Mouse (Mus musculus) G1E (cell line): ENCODE data around the gene Unc93b1.

Experiments
- CTCF ChIP-seq: IDR thresholded peaks from 2 replicates; pipeline ENCODE4 v1.5.1; 2012; ENCODE audit warnings: low read depth, low read length, inconsistent platforms, mixed read lengths
- GATA1 ChIP-seq: IDR thresholded peaks from 2 replicates; pipeline ENCODE4 v1.6.1; 2012; ENCODE audit warnings: borderline replicate concordance, low read length, inconsistent platforms, mixed read lengths
- POLR2AphosphoS5 ChIP-seq: IDR thresholded peaks from 2 replicates; pipeline ENCODE4 v1.6.1; 2012; ENCODE audit warnings: low read depth, low read length, inconsistent platforms; ENCODE audit not compliant: insufficient replicate concordance
- TAL1 ChIP-seq: conservative IDR thresholded peaks from 2 replicates; pipeline ENCODE4 v1.6.1; 2012; ENCODE audit warnings: low read depth, low read length, inconsistent platforms, mixed read lengths

DNA sequence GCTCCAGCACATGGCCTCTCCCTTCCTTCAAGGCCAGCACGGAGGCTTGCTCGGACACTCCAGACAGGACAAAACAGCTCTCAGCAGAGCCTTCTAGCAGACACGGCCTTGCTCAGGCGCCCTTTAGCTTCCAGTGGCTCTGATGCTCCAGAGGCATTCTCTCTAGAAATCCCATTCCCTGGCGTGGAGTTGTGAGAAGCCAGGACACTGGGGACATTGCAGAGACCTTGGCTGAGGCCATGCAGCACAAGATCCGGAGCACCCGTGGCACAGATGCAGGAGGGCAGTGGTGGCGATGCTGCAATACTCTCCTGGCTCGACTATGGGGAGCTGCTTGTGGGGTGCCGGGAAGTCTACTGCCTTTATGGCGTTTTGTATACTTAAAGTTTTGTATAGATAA, 18.3 kb upstream of the Unc93b1 start:
- no peak for TF ChIP-seq CTCF
- no peak for TF ChIP-seq TAL1
- no peak for TF ChIP-seq GATA1
- TF ChIP-seq POLR2AphosphoS5, result no peak
